Mouse (Mus musculus) kidney, postnatal 25 days (tissue): ENCODE data around the gene Lcn11.
"Not testable (repeated sequence)": the region's sequence is repeated elsewhere in the genome, so short reads cannot be mapped to it uniquely, and the experiment has no call there.

Source experiments
- DNase-seq, 2 experiments: peaks; one replicate each; pipeline ENCODE4 v3.0.0; 2021; ENCODE audit warnings: mixed read lengths in 2 of 2

Lcn11 gene

DNA sequence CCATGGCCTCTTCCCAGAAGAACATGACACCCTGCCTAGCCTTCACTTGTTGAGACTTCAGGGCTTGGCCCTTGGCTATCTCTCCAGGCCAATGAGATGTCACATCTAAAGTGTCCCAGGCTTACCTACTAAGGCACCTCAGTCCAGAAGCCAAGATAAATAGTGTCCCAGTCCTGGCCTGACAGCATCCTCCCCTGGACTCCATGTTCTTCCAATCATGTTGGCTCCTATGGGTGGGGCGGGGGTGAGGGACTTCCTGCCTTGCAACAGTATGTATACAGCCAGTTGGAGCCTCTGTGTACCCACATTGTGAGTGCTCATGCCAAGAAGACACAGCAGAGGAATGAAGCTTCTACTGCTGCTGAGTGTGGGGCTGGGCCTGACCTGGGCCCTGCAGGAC, at the start of gene Lcn11:
Lcn11 (plus strand) TSS at position 301 of the 400 bp plus-strand sequence.
- DNase-seq = no peak

DNA sequence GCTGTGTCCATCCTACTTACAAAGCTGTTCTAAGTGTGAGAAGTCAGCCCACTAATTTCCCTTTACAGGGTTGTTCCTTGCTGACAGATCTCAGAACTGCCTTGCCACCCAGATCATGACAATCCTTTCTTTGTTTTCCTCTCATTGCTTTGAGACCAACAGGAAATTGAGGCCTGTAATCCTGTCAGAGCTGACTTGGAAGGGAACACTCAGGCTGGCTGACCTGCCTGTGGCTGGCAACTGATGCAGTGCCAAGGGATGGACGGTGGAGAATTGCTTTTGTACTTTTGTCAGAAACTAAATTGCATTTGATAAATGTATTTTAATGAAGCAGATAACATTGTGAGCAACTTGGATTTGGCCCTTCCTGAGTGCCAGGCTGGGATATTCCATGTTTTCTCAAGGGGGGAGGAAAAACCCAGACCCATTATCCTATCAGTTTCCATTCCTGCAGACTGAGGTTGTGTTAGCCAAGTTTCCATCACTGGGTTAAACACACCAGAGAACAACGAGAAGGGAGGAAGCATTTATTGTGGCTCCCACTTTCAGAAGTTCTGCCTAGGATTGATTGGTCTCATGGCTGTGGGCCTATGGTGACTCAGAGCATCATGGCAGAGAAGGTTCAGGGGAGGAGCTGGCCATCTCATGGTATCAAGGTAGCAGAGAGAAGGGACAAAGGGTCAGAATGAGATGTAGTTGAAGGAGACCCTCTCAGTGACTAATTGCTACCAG, 43.5 kb upstream of the Lcn11 start:
- DNase-seq = no peak

DNA sequence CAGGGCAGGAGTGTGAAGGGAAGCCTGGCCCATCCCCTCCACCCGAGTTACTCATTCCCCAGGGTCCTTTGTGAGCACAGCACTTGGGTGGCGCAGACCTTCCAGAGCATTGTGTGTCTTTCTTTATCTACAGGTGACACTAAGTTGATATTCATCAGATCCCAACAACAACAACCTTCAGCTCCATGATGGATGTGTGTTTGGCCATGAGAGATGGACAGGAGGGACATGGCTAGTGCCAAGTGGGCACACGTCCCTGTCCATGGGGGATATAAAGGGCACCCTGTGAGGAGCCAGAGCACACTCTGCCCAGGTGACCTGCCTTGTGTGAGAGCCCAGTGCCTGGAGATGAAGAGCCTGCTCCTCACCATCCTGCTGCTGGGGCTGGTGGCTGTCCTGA, 40.1 kb upstream of the Lcn11 start, which contains the start of gene Obp2b:
Obp2b (plus strand) TSS at position 301 of the 400 bp plus-strand sequence.
- DNase-seq = not testable (repeated sequence)

DNA sequence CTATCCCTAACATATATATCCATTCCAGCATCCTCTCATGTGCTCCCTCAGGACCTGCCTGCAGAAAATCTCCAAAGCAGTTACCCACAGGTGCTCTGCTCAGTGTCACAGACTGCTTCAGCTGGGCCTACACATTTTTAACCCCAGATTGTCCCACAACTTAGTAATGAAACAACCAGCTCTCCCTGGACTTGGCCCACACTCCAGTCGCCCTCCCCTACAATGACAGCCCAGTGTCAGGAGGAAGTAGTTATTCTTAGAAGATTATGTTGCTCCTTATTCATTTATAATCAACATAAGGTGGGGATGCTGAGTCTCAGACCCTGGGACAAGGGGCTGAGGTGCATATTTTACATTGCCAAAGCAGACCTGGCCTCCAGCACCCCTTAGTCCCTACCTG, 35.1 kb upstream of the Lcn11 start:
- DNase-seq = no peak

DNA sequence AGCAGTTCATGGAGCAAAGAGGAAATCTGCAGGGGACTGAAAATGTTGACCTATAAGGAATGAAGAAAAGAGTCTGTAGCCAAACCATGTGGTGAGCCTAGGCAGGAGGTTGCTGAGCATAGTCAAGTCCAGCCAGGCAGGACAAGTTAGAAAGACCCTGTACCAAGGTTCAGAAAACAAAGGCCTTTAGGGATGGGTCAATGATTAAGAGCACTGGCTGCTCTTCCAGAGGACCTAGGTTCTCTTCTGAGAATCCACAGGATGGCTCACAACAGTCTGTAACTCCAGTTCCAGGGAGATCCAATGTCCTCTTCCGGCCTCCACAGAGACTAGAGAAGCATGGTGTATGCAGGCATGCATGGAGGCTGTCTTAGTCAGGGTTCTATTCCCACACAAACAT, 22.6 kb upstream of the Lcn11 start:
- no peak for DNase-seq

DNA sequence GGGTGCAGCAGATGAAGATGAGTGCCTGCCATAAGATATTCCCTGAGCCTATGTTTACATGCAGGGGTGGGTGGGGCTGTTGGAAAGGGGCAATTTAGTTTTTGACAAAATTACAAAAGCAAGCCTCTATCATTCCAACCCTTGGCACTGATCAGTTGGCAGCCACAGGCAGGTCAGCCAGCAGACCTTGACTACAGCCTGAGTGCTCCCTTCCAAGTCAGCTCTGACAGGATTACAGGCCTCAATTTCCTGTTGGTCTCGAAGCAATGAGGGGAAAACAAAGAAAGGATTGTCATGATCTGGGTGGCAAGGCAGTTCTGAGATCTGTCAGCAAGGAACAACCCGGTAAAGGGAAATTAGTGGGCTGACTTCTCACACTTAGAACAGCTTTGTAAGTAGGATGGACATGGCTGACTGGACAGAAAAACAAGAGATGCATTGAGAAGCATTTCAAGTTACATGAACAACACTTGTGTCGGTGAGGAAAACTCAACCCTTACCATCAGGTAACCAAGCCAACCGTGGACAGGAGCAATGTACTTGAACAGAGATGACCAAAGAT, 18.7 kb upstream of the Lcn11 start:
- DNase-seq = no peak

DNA sequence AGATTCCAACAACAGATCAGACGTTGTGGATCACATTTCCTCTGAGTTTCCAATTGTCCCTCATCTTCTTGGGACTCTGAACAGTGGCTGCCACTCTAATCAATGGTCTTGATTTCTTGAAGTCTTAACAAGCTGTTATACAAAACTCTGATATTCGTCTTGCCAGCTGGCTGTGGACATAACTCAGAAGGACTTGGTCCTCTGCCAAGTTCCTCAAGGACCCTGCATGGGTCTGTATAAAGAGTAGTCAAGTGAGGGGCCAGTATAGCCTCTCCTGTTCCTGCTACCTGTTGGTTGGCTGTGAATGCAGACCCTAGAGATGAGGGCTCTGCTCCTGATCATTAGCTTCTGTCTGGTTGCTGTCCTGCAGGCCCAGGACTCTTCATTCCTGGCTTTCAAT, 11.5 kb upstream of the Lcn11 start, which contains the start of gene Lcn3:
Lcn3 (plus strand) TSS at position 301 of the 400 bp plus-strand sequence.
- DNase-seq = no peak

DNA sequence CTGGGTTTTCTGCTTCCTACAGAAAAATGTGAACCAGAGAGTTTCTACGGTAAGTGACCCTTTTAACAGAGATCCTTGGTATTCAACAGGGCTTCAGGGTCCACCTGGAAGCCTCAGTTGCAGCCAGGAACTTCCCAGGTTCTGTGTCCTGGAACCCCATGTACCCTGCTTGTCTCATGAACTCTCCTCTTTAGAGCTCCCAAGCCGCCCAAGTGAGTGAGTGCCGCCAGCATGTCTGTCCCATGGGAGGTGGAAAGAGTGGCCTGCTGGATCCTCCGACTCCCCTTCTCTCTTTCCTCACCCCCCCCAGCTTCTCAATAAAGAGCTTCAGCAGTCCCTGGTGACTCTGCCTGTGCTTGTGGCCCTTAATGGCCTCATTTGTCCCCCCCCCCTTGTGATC, 9.1 kb upstream of the Lcn11 start:
- no peak for DNase-seq

DNA sequence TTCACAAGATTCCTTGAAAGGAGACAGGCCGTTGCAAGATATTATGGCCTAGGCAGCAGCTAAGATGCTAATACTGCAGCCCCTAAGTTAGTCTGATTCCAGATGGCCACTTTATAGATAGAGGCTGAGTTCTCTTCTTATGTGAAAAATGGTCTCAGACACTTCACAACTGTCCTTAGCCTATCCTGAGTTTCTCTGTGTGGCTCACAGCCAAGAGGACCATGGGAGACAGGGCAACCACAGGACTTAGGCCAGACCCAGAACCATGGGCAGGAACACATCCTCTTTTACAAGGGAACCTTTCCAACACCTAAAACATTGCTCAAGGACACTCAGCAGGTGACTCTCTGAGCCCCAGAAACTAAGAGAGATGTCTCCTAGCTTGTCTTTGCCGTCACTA, 3.3 kb upstream of the Lcn11 start:
- DNase-seq = no peak

DNA sequence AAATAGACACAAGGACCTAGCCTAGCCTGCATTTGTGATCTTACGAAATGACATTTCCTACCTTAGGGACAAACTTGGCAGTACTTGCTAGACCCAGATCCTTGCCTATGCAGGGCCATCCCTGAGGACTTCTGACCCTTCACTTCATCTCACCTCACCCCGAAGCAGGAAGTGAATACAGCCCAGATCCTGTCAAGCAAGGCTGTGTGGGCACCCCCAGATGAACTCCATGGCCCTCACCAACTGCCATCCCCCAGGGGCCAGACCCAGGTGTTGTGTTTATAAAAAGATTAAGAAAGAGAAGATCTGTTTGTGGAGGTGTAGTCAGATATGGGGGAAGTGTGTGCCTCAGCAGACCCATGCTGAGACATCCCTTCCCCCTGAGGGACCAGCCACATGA, 2.2 kb upstream of the Lcn11 start:
- no peak for DNase-seq

DNA sequence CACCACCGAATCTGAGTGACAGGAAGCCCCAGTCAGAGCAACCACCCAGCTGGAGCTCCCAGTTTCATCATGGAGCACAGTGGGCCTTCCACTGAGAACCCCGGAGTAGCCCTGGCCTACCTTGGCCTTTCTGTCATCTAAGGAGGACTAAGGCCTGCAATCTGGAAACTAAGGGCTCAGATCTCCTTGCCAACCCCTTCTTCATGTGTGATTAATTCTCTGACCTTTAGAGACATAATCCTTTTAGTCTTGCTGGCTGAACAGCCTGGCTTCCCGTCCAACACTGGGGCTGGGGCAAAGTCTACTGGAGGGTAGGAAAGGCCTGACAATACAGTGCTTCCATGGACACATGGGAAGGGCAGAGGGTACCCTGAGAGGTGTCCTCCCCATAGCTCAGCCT, 826 bp upstream of the Lcn11 start:
- DNase-seq = peak in 1 of 2 experiments; percentile 3

DNA sequence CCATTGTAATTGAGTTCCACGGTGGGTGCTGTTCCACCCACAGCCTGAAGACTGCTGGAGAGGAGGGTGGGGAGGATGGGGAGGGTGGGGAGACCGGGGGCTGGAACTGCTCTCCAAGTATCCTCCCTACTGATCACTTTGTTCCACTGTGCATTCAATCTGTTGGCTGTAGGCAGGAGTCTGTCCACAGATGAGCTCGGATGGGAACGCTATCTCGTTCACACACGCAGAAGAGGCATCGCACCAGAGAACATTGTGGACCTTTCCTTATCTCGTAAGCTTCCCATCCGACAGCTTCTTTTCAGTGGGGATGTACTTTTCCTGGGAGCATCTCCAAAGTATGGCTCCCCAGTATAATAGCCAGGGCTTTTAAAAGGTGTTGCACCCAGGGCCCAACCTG, 2.3 kb downstream of the Lcn11 start:
- DNase-seq = no peak

DNA sequence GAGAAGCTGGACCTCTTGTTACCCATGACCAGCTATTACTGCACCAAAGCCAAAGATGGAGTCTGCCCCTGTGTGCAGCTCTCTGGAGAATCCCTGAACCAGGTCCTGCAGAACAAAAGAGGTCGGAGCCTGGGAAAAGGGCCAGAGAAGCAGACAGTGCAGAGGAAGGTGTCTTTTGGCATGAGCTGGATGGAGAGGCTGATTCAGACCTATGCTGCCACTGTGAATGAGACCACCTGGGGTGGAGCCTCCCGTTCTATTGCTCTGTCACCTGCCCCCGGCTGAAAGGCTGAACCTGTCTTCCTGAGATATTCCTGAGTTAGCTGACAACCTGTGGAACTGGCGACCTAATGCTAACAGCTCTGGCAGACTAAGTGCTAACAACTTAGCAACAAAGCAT, 4.1 kb downstream of the Lcn11 start:
- no peak for DNase-seq

DNA sequence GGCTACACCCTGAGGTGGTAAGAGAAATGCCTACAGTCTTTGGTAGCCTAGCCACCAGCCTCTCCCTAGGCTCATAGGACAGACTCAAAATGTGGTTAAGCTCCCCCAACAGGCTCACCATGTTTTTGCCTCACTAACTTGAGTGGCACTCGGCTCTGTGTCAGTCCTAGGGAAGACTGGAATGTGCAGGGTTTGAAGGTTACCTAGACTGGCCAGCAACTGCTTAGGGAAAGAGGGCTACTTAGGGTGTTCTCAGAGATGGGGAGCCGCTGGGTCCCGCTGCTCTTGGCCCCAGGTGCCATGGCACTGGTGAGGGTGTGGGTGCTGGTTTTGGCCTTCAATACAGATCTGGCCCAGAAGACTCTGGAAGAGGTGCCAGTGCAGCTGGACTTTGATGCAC, 5.1 kb downstream of the Lcn11 start, which contains the start of gene Gm13539:
Gm13539 (plus strand) TSS at position 301 of the 400 bp plus-strand sequence.
- no peak for DNase-seq

DNA sequence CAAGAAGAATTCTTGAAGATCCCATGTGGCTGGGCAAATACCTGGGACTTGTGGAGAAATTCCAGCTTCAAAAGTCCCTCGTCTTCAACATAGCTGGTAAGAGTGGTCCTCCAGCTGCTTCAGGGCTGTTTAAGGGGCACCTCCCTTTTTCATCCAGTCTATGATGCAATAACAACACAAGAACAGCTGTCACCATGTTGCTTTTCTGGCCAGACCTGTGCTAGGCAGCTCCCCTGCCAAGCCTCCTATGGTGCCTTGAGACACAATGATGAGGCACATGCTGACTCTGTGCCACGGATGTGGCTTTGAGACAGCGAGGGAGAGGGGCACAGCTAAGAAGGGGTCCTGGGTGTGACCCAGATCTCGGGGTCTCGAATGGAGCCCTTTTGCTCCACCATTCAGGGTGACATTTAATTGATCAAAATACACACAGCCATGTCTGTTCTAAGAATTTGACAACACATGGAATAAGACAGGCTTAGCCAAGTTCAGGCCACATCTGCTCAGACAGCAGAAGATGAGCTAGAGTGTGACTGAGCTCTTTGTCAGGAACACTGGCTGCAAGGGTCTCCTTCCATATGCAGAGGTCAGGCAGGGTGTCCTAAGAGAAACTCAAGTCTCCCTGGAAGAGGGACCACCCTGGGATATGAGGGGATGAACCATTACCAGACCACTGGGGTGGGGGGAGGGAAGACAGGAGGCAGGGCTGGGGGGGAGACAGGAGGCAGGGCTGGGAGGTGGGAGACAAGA, 8.9 kb downstream of the Lcn11 start:
- no peak for DNase-seq

DNA sequence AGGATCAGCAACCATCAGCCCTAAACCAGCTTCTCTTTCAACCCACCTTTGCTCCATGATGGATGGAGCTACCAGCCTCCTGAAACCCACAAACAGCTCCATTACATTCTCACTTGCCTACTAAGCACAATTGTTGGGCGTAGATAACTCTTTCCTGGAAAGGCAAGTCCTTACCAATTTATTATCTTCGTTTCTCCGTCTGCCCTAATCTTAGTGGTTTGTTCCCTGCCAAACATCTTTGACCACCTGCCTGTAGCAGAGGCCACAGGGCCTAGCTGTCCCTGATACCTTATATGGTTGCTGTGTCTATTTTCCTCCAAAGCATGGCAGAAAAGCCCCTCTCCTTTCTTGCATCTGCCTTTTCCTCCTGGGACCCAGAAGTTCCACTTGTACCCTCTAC, 12.3 kb downstream of the Lcn11 start:
- no peak for DNase-seq

DNA sequence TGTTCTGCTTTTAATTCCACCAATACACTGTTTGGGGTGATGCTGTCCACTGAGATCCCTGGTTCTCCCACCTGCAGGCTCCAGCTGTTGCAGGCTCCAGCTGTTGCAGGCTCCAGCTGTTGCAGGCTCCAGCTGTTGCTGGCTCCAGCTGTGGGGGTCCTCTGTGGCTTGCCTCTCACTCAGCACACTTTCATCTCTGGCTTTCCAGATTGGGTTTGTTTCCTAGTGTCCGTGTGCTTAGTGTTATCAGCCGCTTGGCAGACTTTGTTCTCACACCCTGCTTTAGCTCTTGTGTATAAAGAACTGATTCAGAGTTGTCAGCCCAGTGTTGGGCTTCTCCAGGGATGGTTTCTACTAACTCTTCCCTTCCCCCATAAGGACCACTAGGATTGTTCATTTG, 20.8 kb downstream of the Lcn11 start:
- no peak for DNase-seq

DNA sequence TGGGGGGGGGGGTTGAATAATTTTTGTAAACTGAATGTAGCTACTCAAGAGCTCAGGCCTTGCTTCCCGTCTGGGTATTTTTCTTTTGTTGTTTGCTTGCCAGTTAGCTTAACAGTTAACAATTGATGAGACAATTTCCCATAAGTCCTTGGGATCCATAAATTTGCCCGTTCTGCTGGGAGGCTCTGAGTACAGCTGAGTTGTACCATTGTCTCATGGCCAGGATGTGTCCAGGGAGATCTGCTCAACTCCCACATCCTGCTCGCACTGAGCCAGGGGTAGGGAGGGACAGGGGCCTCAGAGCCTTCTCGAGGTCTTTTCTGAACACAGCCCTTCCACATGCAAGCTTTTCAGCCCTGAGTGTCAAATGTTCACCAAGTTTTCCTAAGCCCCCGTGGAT, 21.2 kb downstream of the Lcn11 start:
- no peak for DNase-seq

DNA sequence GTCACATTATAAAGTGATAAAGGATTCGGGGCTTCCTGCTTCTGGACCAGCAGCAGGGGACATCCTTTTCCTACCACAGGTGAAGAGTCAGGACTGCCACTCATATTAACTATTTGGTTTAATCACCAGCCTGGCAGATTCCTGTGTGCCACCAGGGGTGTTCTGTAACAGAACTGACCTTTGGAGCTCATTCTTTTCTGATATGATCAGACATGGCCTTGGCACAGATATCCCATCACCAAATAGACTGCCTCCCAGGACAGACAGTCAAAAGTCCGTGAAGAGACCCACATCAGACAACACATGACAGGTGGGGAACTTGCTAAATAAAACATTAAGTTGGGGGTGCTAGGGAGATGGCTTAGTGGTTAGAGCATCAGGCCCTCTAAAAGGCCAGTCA, 34.9 kb downstream of the Lcn11 start:
- no peak for DNase-seq

DNA sequence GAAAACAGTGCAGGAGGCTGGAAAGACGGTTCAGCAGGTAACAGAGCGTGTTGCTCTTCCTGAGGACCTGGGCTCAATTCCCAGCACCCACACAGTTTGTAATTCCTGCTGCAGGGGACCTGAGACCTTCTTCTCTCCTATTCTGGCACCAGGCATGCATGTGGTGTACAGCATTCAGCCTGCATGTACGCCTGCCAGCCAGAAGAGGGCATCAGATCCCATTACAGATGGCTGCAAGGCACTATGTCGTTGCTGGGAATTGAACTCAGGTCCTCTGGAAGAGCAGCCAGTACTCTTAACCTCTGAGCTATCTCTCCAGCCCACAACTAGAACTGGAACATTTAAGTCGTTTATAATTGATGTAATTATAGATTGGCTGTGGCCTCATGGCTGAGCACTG, 36.5 kb downstream of the Lcn11 start:
- no peak for DNase-seq

DNA sequence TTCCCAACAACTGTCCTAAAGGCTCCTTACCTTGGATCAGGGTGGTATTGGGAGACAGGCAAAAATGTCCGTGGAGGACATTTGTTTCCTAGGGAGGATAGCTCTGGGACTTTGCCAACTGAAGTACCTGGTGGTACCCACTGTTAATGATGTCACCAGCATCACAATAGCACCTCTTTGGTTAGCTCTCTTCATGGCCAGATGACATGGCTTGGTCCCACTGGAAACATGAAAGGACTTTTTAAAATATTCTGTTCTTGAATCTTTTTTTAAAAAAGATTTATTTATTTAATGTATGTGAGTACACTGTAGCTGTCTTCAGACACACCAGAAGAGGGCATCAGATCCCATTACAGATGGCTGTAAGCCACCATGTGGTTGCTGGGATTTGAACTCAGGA, 38.9 kb downstream of the Lcn11 start, which contains the start of gene Glt6d1:
Glt6d1 (minus strand) TSS at position 101 of the 400 bp plus-strand sequence.
- not testable (repeated sequence) for DNase-seq

DNA sequence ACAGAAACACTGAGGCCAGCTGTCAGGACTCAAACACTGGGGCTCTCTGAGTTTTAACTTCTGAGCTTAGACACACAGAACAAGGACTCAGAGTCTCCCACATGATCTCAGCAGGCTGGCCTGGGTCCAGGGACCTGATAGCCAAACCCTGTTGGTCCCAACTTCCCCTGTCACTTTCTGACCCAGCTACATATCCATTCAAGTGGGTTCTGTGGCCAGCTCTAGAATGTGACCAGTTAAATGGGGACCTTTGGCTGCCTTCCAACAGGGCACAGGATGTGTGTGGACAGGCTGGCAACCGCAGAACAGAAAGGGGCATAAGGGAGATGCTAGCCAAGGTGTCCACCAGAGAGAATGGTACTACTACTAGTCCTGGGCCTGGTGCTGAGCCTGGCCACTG, 46.0 kb downstream of the Lcn11 start, which contains the start of gene Lcn9:
Lcn9 (plus strand) TSS at position 348 of the 400 bp plus-strand sequence.
- no peak for DNase-seq

DNA sequence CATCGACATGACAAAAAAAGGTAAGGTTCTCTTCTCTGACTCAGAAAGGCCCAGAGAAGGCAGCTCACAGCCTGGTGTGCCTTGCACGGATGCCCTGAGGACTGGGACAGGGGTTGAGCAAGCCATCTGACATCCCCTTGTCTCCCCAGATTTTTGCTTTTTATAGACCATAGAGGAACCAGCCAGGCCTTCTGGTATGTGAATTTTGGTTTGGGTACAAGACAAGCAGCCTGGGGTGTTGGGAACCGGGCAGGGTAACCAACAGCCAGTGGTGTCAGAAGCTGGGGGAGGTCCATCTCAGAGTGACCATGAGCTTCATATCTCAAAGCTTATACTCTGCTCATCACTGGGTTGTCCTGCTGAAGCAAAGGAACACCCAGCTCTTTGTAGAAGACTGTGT, 47.9 kb downstream of the Lcn11 start:
- no peak for DNase-seq
